Mouse (Mus musculus) urinary bladder, postnatal 14 days (tissue): ENCODE measurements around the gene Gm47283.
"Not testable (repeated sequence)": the region's sequence is repeated elsewhere in the genome, so short reads cannot be mapped to it uniquely, and the experiment has no call there.

Source experiments
- DNase-seq: peaks from one replicate; pipeline ENCODE4 v3.0.0; 2021; ENCODE audit warnings: low spot score

Gene Gm47283

GRCm38 (mm10) chrY:90784438-90784837 is at the start of gene Gm47283:
Gene Gm47283 (plus strand): TSS chrY:90784738.
- DNase-seq = not testable (repeated sequence)

GRCm38 (mm10) chrY:90735181-90735895 is 49.2 kb upstream of the Gm47283 start:
- DNase-seq = not testable (repeated sequence)

GRCm38 (mm10) chrY:90736217-90737000 is 48.1 kb upstream of the Gm47283 start:
- DNase-seq = not testable (repeated sequence)

- no peak for DNase-seq
Observed at GRCm38 (mm10) chrY:90737606-90738430, 46.7 kb upstream of the Gm47283 start.

DNA sequence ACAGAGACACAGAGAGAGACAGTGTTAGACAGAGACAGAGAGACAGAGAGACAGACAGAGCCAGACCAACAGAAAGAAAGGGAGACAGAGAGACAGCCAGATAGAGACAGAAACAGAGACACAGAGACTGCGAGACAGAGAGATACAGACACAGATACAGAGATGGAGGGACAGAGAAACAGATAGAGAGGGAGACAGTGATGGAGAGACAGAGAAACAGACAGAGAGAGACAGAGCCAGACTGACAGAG is 46.2 kb upstream of the Gm47283 start:
- no peak for DNase-seq

GRCm38 (mm10) chrY:90738841-90739530 is 45.6 kb upstream of the Gm47283 start:
- DNase-seq = peak; percentile 46

DNA sequence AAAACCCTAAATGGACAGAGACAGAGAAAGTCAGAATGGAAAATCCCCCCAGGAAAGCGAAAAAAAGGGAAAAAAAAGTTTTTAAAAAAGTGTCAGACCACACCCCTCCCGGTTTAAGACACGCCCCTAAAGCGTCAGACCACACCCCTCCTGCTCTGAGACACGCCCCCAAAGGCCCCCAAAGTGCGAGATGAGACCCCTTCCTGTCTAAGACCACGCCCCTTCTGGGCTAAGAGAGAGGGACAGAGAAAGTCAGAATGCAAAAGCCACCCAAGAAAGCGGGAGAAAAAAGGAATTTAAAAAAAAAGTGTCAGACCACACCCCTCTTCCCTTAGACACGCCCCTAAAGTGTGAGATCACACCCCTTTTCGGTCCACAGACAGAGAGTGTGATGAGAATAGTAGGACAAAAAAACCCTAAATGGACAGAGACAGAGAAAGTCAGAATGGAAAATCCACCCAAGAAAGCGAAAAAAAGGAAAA is 45.0 kb upstream of the Gm47283 start:
- peak; percentile 31 for DNase-seq

DNA sequence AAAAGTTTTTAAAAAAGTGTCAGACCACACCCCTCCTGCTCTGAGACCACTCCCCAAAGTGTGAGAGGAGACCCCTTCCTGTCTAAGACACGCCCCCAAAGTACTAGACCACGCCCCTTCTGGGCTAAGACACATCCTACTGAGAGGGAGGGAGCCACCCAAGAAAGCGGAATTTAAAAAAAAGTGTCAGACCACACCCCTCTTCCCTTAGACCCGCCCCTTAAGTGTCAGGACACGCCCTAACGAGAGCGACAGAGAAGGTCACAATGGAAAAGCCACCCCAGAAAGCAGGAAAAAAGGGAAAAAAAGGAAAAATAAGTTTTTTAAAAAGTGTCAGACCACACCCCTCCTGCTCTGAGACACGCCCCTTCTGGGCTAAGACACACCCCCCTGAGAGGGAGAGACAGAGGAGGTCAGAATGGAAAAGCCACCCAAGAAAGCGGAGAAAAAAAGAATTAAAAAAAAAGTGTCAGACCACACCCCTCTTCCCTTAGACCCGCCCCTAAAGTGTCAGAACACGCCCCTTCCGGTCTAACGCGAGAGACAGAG is 44.5 kb upstream of the Gm47283 start:
- DNase-seq = peak; percentile 43

- not testable (repeated sequence) for DNase-seq
Observed at GRCm38 (mm10) chrY:90741006-90741405, 43.5 kb upstream of the Gm47283 start.

DNA sequence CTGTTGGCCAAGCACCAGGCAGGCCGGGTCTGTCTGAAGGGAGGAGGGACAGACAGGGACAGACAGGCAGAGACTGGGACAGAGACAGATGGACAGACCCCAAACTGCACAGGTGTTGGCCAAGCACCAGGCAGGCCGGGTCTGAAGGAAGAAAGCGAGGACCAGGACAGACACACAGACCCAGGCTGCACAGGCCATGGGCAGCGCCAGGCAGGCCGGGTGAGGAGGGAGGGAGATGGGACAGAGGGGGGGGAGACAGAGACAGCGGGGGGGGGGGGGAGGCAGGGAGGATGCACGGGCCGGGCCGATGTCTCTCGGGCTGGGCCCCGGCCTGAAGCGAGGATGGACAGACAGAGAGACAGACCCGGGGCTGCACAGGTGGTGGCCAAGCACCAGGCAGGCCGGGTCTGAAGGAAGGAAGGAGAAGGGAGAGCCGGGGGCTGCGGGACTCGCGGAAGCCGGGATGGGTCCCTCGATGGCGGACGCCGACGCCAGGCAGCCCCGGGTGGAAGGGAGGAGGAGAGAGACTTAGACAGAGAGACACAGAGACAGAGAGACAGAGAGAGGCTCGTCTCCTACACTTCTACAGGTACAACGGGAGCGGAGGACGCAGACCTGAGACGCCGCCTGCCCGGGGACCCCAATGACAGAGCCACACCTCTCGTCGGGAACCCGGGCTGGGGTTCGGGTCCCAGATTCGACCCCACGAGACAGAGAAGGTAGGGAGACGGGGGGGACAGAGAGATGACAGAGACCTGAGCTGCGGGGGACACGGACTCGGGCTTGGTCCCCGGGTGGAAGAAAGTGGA is 42.9 kb upstream of the Gm47283 start:
- peak; percentile 50 for DNase-seq

DNA sequence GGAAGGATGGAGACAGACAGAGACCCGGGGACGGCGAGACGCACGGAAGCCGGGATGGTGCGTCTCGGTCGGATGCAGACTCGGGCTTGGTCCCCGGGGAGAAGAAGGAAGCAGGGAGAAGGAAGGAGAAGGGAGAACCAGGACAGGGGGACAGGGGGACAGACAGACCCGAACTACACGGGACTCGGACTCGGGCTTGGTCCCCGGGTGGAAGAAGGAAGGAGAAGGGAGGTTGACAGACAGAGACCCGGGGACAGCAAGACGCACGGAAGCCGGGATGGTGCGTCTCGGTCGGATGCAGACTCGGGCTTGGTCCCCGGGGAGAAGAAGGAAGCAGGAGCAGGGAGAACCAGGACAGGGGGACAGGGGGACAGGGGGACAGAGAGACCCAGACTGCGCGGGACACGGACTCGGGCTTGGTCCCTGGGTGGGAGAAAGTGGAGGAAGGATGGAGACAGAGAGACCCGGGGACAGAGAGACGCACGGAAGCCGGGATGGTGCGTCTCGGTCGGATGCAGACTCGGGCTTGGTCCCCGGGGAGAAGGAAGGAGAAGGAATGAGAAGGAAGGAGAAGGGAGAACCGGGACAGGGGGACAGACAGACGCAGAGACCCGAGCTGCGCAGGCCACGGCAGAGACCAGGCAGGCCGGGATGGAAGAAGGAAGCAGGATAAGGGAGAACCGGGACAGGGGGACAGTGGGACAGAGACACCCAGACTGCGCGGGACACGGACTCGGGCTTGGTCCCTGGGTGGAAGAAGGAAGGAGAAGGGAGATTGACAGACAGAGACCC is 42.1 kb upstream of the Gm47283 start:
- DNase-seq = not testable (repeated sequence)

DNA sequence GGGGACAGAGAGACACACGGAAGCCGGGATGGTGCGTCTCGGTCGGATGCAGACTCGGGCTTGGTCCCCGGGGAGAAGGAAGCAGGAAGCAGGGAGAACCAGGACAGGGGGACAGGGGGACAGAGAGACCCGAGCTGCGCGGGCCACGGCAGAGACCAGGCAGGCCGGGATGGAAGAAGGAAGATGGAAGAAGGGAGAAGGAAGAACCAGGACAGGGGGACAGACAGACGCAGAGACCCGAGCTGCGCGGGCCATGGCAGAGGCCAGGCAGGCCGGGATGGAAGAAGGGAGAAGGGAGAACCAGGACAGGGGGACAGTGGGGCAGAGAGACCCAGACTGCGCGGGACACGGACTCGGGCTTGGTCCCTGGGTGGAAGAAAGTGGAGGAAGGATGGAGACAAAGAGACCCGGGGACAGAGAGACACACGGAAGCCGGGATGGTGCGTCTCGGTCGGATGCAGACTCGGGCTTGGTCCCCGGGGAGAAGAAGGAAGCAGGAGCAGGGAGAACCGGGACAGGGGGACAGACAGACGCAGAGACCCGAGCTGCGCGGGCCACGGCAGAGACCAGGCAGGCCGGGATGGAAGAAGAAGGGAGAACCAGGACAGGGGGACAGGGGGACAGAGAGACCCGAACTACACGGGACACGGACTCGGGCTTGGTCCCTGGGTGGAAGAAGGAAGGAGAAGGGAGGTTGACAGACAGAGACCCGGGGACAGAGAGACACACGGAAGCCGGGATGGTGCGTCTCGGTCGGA is 41.3 kb upstream of the Gm47283 start:
- DNase-seq = not testable (repeated sequence)

DNA sequence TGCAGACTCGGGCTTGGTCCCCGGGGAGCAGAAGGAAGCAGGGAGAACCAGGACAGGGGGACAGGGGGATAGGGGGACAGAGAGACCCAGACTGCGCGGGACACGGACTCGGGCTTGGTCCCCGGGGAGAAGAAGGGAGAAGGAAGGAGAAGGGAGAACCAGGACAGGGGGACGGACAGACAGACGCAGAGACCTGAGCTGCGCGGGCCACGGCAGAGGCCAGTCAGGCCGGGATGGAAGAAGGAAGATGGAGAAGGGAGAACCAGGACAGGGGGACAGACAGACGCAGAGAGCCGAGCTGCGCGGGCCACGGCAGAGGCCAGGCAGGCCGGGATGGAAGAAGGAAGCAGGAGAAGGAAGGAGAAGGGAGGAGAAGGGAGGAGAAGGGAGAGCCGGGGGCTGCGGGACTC is 40.7 kb upstream of the Gm47283 start:
- no peak for DNase-seq

DNA sequence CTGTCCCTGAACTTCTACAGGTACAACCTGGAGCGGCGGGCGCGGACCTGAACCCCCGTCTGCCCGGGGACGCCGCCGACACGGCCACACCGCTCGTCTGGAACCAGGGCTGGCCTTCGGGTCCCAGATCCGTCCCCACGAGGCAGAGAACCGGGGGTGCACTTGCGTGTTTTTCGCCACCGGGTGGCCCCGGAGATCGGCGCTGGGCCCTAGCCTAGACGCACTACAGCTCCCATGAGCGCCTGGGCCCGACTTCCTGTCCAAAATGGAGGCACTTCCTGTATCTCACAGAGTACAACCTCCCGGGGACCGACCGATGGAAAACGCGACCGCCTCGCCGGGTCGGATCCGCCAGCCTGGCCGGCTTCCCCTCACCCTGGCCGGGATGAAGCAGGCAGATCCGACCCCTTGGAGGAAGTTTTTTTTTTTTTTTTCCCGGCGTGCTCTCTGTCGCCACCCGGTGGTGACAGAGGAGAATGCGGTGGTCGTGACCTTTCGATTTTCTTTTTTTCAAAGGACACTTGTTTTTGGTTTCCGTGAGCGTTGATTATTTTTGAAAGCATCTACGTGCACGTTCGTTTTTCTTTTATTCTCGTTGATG is 40.1 kb upstream of the Gm47283 start:
- DNase-seq = peak; percentile 93

GRCm38 (mm10) chrY:90745256-90745655 is 39.3 kb upstream of the Gm47283 start:
- DNase-seq = not testable (repeated sequence)

DNA sequence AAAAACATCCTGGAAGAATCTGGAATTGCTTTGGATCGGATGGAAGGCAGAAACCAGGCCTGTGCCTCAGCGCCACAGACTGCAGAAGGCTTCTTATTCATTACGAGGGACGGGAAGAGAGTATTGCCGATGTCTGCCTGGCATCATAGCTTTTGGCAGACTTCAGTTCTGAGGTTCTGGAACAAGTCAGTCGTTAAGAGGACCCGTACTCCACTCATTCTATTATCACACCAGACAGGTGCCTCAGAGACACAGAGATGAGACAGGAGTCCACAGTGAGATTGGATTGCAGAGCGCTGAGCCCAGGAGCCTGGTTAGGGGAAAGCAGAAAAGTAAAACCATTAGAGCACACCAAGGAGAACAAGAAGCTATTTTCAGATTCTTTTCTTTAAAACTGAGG is 29.8 kb upstream of the Gm47283 start, which contains the start of gene Gm21860:
Gene Gm21860, minus strand, starts transcription at position 101 of the 400 bp plus-strand sequence.
- DNase-seq = not testable (repeated sequence)

DNA sequence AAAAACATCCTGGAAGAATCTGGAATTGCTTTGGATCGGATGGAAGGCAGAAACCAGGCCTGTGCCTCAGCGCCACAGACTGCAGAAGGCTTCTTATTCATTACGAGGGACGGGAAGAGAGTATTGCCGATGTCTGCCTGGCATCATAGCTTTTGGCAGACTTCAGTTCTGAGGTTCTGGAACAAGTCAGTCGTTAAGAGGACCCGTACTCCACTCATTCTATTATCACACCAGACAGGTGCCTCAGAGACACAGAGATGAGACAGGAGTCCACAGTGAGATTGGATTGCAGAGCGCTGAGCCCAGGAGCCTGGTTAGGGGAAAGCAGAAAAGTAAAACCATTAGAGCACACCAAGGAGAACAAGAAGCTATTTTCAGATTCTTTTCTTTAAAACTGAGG is 54.5 kb downstream of the Gm47283 start, which contains the start of gene Gm21748:
Gene Gm21748, minus strand, starts transcription at position 101 of the 400 bp plus-strand sequence.
- DNase-seq = not testable (repeated sequence)
